Mouse (Mus musculus): ENCODE results near the gene Ghrh. TPM values are rescaled to one million over a fixed set of nuclear protein-coding genes. Genes with fewer than 3 reads are reported as not detected.

Gene Ghrh
- total and polyA plus RNA-seq, 3 experiments: not detected

GRCm38 (mm10) chr2:157315486-157315885, 31.8 kb downstream of the Ghrh start:
- Histone ChIP-seq H3K79me2 (ENCODE audit: control insufficient read depth, insufficient read depth, low read length, poor library complexity) (no peaks in the 10 kb centered on the region), H3K27ac (ENCODE audit: control insufficient read depth, low read depth, low read length) (no peak overlapping the region)

DNA sequence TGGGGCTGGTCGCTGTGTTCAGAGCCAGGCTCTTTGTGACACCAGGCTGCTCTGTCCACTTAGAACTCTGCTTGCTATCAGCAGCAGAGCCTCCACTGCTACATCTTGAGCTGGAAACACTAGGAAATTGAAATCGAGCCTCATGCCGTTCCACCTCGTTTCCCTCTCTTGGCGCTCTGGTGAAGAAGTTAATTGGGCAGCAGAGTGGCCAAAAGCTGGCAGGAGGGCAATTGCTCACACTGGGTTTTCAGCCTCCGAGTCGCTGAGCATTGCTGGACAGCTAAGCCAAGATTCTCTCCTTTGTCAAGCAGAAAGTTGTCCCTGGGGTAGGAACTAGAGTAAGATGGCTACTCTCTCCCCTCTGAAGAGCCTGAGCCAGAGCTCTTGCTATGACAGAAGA, 33.0 kb downstream of the Ghrh start:
- Histone ChIP-seq H3K9ac (ENCODE audit: control insufficient read depth, low read depth, low read length, poor library complexity, severe bottlenecking) (no peak overlapping the region), H3K79me2 (ENCODE audit: control insufficient read depth, insufficient read depth, low read length, poor library complexity) (no peaks in the 10 kb centered on the region), H3K36me3 (ENCODE audit: control insufficient read depth in 1 of 2, insufficient read depth in 2 of 2, low read length in 2 of 2) (peaks cover 0 to 44% of the 10 kb centered on the region in 2 experiments; a peak in 2 of 4 replicates), H3K4me1 (ENCODE audit: control insufficient read depth in 1 of 2, insufficient read depth in 2 of 2, low read length in 2 of 2) (no peaks in the 10 kb centered on the region), H3K27me3 (ENCODE audit: control insufficient read depth in 1 of 2, insufficient read depth in 2 of 2, low read length in 2 of 2) (no peaks in the 10 kb centered on the region), H3K9me3 (replicated peaks; ENCODE audit: insufficient read depth, low read length) (no peaks in the 10 kb centered on the region), H3K4me3 (ENCODE audit: control insufficient read depth in 1 of 2, insufficient read depth in 1 of 2, low read depth in 2 of 2, low read length in 2 of 2) (no peak overlapping the region), H3K27ac (ENCODE audit: control insufficient read depth, low read depth, low read length) (no peak overlapping the region)
- no peak for DNase-seq (ENCODE audit: low read depth, low spot score)
- no peak for TF ChIP-seq USF1 (IDR thresholded peaks at IDR 0.05; ENCODE audit: low read depth, low read length)
- no peak for TF ChIP-seq NRF1 (IDR thresholded peaks at IDR 0.05; ENCODE audit: insufficient read depth, low read depth, low read length, poor library complexity, severe bottlenecking)
- TF ChIP-seq E2F4 (IDR thresholded peaks at IDR 0.05; ENCODE audit: borderline replicate concordance, low read depth, low read length): no peak
- no peak for TF ChIP-seq HCFC1 (IDR thresholded peaks at IDR 0.05; ENCODE audit: low read depth, low read length)
- no peak for TF ChIP-seq ZKSCAN1 (IDR thresholded peaks at IDR 0.05; ENCODE audit: low read depth, low read length)
- no peak for TF ChIP-seq MYC (IDR thresholded peaks at IDR 0.05; ENCODE audit: low read depth, low read length)
- no peak for TF ChIP-seq MAX (IDR thresholded peaks at IDR 0.05; ENCODE audit: low read length)
- TF ChIP-seq EP300 (IDR thresholded peaks at IDR 0.05; ENCODE audit: low read depth in 1 of 2, low read length in 2 of 2): no peak

More at GRCm38 (mm10) chr2:157315486-157315885, 31.8 kb downstream of the Ghrh start:
- Histone ChIP-seq H3K9ac (ENCODE audit: control insufficient read depth, low read depth, low read length, poor library complexity, severe bottlenecking) (no peak overlapping the region), H3K4me1 (ENCODE audit: control insufficient read depth in 1 of 2, insufficient read depth in 2 of 2, low read length in 2 of 2) (no peaks in the 10 kb centered on the region), H3K9me3 (replicated peaks; ENCODE audit: insufficient read depth, low read length) (no peaks in the 10 kb centered on the region), H3K4me3 (ENCODE audit: control insufficient read depth in 1 of 2, insufficient read depth in 1 of 2, low read depth in 2 of 2, low read length in 2 of 2) (no peak overlapping the region), H3K27me3 (ENCODE audit: control insufficient read depth in 1 of 2, insufficient read depth in 2 of 2, low read length in 2 of 2) (no peaks in the 10 kb centered on the region), H3K36me3 (ENCODE audit: control insufficient read depth in 1 of 2, insufficient read depth in 2 of 2, low read length in 2 of 2) (peaks cover 0 to 44% of the 10 kb centered on the region in 2 experiments; a peak in 2 of 4 replicates)
- TF ChIP-seq MXI1 (IDR thresholded peaks at IDR 0.05; ENCODE audit: low read depth, low read length): no peak
- TF ChIP-seq EP300 (IDR thresholded peaks at IDR 0.05; ENCODE audit: low read depth in 1 of 2, low read length in 2 of 2): no peak
- TF ChIP-seq BHLHE40 (IDR thresholded peaks at IDR 0.05; ENCODE audit: borderline replicate concordance, low read depth, low read length): no peak
- DNase-seq (ENCODE audit: low read depth, low spot score): no peak

- H3K27me3 ChIP-seq (ENCODE audit: control insufficient read depth in 1 of 2, insufficient read depth in 2 of 2, low read length in 2 of 2): no peaks in the 10 kb centered on the region
- no peaks in the 10 kb centered on the region for H3K9me3 ChIP-seq (replicated peaks; ENCODE audit: insufficient read depth, low read length)
- H3K9ac ChIP-seq (ENCODE audit: control insufficient read depth, low read depth, low read length, poor library complexity, severe bottlenecking): no peak overlapping the region
- H3K4me3 ChIP-seq (ENCODE audit: control insufficient read depth in 1 of 2, insufficient read depth in 1 of 2, low read depth in 2 of 2, low read length in 2 of 2): no peak overlapping the region
- no peak for TF ChIP-seq ZMIZ1 (IDR thresholded peaks at IDR 0.05; ENCODE audit: low read depth, low read length)
- H3K4me1 ChIP-seq (ENCODE audit: control insufficient read depth in 1 of 2, insufficient read depth in 2 of 2, low read length in 2 of 2): no peaks in the 10 kb centered on the region
- peaks cover 0 to 44% of the 10 kb centered on the region in 2 experiments; a peak in 2 of 4 replicates for H3K36me3 ChIP-seq (ENCODE audit: control insufficient read depth in 1 of 2, insufficient read depth in 2 of 2, low read length in 2 of 2)
- no peak overlapping the region for H3K27ac ChIP-seq (ENCODE audit: control insufficient read depth, low read depth, low read length)
- H3K79me2 ChIP-seq (ENCODE audit: control insufficient read depth, insufficient read depth, low read length, poor library complexity): 0 out of 2 replicates have a peak, but pooled peaks cover 1% of the 10 kb centered on the region
- no peak for DNase-seq (ENCODE audit: low read depth, low spot score)
Measured at GRCm38 (mm10) chr2:157313718-157314117, 33.6 kb downstream of the Ghrh start.
